Mouse (Mus musculus): ENCODE measurements around the gene Tbc1d9b. TPM values are rescaled to one million over a fixed set of nuclear protein-coding genes. Genes with fewer than 3 reads are reported as not detected.

The Tbc1d9b gene
- polyA plus RNA-seq, 1 experiment from 2014 or later = 30.2 TPM

DNA sequence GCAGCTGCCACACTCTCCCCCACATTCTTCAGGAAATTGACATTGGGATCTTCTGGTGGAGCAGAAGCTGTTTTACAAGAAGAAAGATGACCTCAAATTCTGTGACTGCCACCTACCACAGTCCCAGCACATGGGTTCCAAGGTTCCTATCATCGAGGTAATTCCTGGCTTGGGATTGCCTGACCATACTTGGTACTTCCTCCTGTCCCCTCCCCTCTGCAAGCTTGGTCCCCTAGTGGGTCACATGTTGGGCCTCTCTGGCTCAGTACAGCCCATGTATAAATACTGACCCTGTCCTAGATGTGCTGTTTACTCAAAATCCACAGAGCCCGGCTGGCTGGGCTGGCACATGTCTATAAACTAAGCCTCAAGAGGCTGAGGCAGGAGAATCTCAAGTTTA is 74.8 kb downstream of the Tbc1d9b start:
- H3K27ac ChIP-seq = no peak overlapping the region
- ATAC-seq = no peak
- H3K27me3 ChIP-seq = no peaks in the 10 kb centered on the region
- WGBS = 91% methylated on average over 2 of the region's 2 CpGs
- peaks cover 68% of the 10 kb centered on the region for H3K36me3 ChIP-seq (ENCODE audit: poor library complexity, severe bottlenecking)
- H3K4me1 ChIP-seq = peaks cover 14% of the 10 kb centered on the region
- no peak overlapping the region for H3K9ac ChIP-seq
- H3K4me3 ChIP-seq = no peak overlapping the region
- H3K9me3 ChIP-seq (replicated peaks) = no peaks in the 10 kb centered on the region
- H3K4me2 ChIP-seq = no peak overlapping the region

DNA sequence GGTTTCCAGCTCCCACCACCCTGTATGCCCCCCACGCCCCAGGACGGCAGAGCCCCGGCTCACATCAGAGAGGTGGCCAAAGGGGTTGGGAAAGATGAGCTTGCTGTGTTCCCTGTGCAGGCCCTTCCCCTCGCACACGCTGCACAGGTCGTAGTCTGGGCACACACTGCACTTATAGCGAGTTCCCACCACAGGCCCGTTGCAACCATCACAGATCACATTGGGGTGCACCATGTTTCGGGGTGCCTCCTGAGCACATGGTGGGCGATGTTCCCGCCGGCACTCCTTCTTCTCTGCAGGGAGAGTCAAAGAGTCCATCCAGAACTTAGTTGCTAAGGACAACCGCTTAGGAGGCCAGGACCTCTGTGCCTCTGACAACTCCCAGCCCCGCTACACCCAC is 76.1 kb downstream of the Tbc1d9b start:
- H3K4me3 ChIP-seq = no peak overlapping the region
- no peak overlapping the region for H3K4me2 ChIP-seq
- no peak for ATAC-seq
- no peaks in the 10 kb centered on the region for H3K9me3 ChIP-seq (replicated peaks)
- no peak overlapping the region for H3K27ac ChIP-seq
- peaks cover 16% of the 10 kb centered on the region for H3K4me1 ChIP-seq
- H3K9ac ChIP-seq = no peak overlapping the region
- WGBS = 96% methylated on average over 14 of the region's 14 CpGs
- H3K36me3 ChIP-seq (ENCODE audit: poor library complexity, severe bottlenecking) = peaks cover 55% of the 10 kb centered on the region
- no peaks in the 10 kb centered on the region for H3K27me3 ChIP-seq

DNA sequence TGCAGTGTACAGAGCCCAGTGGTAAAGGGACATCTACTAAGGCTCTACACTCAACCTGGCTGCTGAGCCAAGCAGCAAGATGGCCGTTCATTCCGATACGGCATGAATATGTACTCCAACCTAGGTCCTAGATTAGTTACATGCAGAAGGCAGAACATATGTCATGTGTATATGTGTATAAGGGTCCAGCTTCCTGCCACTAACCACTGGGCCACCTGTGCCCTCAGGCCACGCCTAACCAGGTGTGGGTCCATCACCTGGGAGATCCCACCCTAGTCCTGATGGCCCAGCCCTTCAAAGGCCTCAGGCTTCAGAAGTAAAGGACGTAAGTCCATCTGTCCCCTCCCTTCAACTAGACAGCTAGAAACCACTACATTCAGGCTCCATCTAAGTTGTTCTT is 76.8 kb downstream of the Tbc1d9b start:
- ATAC-seq = no peak
- Histone ChIP-seq H3K9me3 (replicated peaks) (no peaks in the 10 kb centered on the region), H3K27ac (no peak overlapping the region), H3K4me1 (peaks cover 20% of the 10 kb centered on the region), H3K36me3 (ENCODE audit: poor library complexity, severe bottlenecking) (peaks cover 48% of the 10 kb centered on the region), H3K27me3 (no peaks in the 10 kb centered on the region), H3K9ac (no peak overlapping the region), H3K4me3 (no peak overlapping the region), H3K4me2 (no peak overlapping the region)
- 96% methylated on average over 5 of the region's 5 CpGs for WGBS

DNA sequence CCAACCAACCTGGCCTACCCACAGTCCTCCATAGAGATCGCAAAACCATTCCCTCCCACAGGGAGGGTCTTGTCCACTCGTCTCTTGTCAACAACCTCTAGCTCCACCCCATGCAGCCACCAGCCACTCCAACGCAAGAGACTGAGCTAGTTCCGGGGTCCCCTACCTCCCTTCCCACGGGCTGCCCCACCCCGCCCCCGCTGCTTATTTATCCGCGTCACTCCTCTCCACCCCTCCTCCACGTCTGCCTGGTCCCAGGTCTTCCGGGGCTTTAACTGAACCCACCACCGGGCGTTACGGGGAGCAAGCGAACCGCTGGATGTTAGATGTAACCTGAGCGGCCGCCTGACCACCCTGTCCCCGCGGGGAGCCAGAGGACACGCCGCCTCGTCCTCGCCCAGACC is 78.9 kb downstream of the Tbc1d9b start:
- Histone ChIP-seq H3K27me3 (no peaks in the 10 kb centered on the region), H3K36me3 (ENCODE audit: poor library complexity, severe bottlenecking) (peaks cover 29% of the 10 kb centered on the region), H3K4me1 (peaks cover 20% of the 10 kb centered on the region), H3K27ac (peak overlapping the region; percentile 97), H3K9ac (peak overlapping the region; percentile 91), H3K4me2 (peak overlapping the region; percentile 68), H3K9me3 (replicated peaks) (no peaks in the 10 kb centered on the region), H3K4me3 (peak overlapping the region; percentile 93)
- ATAC-seq = peak; percentile 97
- WGBS = under 1% methylated on average over 24 of the region's 24 CpGs

DNA sequence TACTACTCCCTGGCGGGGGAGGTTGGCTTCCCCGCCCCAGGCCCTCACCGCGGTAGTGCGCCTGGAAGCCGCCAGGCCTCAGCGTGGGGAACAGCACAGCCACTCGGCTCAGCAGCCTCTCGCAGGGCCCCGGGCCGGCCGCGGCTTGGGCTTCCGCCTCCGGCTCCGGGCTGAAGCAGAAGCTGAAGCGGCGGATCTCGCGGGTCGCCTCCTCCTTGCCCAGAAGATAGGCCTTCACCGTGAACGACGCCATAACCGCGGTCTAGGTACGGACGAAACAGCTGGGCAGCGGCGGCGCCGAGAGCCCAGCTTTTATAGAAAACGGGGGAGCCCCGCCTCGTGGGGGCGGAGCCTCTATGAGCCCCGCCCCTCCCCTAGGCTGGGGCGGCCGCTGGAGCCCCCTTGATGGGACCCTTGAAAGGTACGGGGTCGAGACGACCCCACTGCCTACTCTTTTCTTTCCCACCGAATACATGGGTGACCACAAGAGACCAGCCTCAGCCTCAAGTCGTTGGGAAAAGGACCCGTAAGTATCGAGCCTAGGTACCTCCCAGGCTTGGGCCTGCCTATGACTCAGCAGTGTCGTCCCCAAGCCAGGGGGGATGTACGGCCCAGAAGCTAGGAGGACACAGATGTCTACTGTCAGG is 79.4 kb downstream of the Tbc1d9b start, which contains the start of the genes Sqstm1 and Mgat4b:
Sqstm1 (minus strand) TSS at position 323 of the 647 bp plus-strand sequence.
Mgat4b (plus strand) TSS at position 386 of the 647 bp plus-strand sequence.
- H3K36me3 ChIP-seq (ENCODE audit: poor library complexity, severe bottlenecking) = peaks cover 24% of the 10 kb centered on the region
- H3K4me1 ChIP-seq = peaks cover 24% of the 10 kb centered on the region
- peak within 1 kb of the TSS; percentile 97 for H3K27ac ChIP-seq
- H3K9me3 ChIP-seq (replicated peaks) = no peaks in the 10 kb centered on the region
- peak within 1 kb of the TSS; percentile 91 for H3K9ac ChIP-seq
- H3K27me3 ChIP-seq = no peaks in the 10 kb centered on the region
- H3K4me2 ChIP-seq = peak within 1 kb of the TSS; percentile 68
- WGBS = 1% methylated on average over 48 of the region's 48 CpGs
- ATAC-seq = peak; percentile 79
- H3K4me3 ChIP-seq = peak within 1 kb of the TSS; percentile 93

DNA sequence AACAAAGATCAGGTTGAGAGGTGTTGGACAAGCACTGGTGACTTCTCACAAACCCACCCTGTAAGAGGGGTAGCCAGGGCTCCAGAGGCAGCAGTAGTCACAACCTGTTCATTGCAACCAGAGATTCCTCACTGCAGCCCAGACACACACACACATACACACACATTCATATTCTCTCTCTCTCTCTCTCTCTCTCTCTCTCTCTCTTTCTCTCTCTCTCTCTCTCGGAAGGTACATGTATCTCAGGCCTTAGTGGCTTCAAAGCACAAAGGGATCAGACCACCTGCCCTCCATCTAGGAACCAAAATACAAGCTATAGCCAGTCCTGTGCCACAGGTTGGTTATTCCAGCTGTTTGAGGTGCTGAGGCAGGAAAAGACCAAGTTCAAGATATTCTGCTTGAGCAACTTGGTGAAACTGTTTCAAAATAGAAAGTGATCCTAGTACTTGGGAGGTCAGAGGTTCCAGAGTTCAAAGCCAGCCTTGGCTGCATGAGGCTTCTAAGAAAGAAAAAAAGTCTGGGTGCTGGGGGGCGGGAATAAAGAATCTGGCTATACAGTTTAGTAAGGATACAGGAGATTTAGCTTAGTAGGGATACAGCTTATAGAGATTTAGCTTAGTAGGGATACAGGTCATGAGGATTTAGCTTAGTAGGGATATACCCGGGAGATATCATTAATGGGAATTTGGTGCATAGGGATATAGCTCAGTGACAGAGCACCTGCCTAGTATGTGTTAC is 80.3 kb downstream of the Tbc1d9b start:
- Histone ChIP-seq H3K9ac (no peak overlapping the region), H3K4me3 (peak overlapping the region; percentile 93), H3K4me2 (peak overlapping the region; percentile 68), H3K27ac (0 out of 2 replicates have a peak overlapping the region, but pooled peaks have one; percentile 97), H3K4me1 (peaks cover 33% of the 10 kb centered on the region), H3K36me3 (ENCODE audit: poor library complexity, severe bottlenecking) (peaks cover 15% of the 10 kb centered on the region), H3K27me3 (no peaks in the 10 kb centered on the region), H3K9me3 (replicated peaks) (no peaks in the 10 kb centered on the region)
- WGBS = 87% methylated on average over 3 of the region's 3 CpGs
- ATAC-seq = no peak

DNA sequence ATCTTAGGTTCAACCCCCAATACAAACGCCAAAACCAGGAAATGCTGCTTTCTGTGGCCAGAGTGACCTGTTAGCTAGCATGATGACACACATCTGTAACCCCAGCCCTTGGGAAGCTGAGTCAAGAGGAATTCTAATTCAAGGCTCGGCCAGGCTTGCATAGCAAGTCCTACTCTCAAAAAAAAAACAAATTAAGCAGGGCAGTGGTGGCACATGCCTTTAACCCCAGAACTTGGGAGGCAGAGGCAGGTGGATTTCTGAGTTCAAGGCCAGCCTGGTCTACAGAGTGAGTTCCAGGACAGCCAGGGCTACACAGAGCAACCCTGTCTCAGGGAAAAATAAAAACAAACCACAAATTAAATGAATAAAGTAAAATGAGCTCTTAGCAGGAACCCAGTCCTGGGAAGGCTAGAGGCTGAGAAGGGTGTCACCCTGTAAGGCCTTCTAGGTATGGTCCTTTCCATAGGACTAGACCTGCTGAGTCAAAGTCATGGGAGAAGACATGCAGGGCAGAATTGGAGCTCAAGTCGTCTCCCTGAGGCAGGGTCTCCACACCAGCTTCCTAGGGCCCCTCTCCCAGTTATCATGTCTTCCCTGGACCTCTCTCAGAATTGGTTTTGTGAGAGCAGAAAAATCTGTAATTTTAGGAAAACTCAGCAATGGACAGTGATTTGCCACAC is 81.0 kb downstream of the Tbc1d9b start:
- Histone ChIP-seq H3K4me2 (no peak overlapping the region), H3K9me3 (replicated peaks) (no peaks in the 10 kb centered on the region), H3K27me3 (no peaks in the 10 kb centered on the region), H3K27ac (no peak overlapping the region), H3K4me1 (peaks cover 34% of the 10 kb centered on the region), H3K9ac (no peak overlapping the region), H3K36me3 (ENCODE audit: poor library complexity, severe bottlenecking) (peaks cover 8% of the 10 kb centered on the region), H3K4me3 (no peak overlapping the region)
- 78% methylated on average over 3 of the region's 3 CpGs for whole genome bisulfite sequencing
- no peak for ATAC-seq

DNA sequence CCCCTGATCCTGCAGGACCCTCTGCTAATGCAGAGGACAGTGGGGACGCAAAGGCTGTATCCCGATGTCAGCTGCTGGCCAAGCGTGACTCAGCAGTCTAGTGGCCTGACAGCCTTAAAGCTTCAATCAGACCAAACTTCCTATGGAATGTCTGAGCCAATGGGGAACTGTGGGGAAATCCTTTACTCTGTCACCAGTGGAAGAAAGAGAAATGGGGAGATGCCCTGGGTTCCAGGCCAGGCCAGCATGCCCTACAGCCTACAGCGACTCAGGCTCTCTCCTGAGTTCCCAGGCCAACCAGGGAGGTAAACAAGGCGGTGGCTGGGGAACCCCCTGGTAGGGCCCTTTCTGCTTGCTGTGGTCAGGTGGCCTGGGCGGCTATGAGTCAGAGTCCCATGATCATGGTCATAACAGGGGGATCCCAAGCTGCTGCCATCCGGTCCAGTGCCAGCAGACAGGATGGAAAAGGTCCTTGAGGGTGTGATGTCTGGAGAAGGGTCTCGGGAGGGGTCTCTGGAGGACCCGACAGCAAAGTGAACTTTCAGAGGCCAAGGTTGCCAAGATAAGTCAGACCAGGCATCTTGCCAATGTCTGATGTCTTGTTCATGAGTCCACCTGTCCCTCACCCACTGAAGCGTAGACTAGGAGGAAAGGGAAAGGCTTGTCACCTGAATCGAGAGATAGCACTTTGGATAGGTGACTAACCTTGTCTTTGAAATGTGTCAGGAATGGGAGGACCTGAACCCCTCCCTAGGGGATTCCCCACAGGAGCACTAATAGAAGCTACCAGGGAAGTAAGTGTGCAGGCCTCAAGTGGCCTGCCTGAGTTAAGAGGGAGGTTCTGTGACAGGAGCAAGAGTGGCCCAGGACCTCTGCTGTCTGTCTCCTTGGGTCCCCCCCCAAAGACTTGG is 81.9 kb downstream of the Tbc1d9b start:
- ATAC-seq = no peak
- Histone ChIP-seq H3K36me3 (ENCODE audit: poor library complexity, severe bottlenecking) (no peaks in the 10 kb centered on the region), H3K27ac (no peak overlapping the region), H3K4me1 (peaks cover 34% of the 10 kb centered on the region), H3K9ac (no peak overlapping the region), H3K9me3 (replicated peaks) (no peaks in the 10 kb centered on the region), H3K27me3 (no peaks in the 10 kb centered on the region), H3K4me2 (no peak overlapping the region), H3K4me3 (no peak overlapping the region)
- 66% methylated on average over 11 of the region's 11 CpGs for WGBS

DNA sequence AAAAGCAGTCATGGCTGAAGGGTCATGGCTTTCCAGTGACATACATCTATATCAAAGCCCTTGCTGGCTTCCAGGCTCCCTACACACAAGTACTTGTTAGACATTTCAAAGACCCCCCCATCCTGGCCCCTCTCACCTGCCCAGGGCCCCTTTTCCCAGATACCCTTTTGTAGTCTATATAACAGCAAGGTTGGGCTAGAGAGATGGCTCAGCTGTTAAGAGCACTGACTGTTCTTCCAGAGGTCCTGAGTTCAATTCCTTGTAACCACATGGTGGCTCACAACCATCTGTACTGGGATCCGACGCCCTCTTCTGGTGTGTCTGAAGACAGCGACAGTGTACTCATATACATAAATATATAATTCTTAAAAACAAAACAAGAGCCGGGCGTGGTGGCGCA is 83.4 kb downstream of the Tbc1d9b start:
- Histone ChIP-seq H3K9me3 (replicated peaks) (no peaks in the 10 kb centered on the region), H3K27ac (no peak overlapping the region), H3K4me3 (no peak overlapping the region), H3K27me3 (no peaks in the 10 kb centered on the region), H3K4me2 (no peak overlapping the region), H3K9ac (no peak overlapping the region), H3K4me1 (peaks cover 24% of the 10 kb centered on the region; the same call in 1 of the 2 replicates), H3K36me3 (ENCODE audit: poor library complexity, severe bottlenecking) (no peaks in the 10 kb centered on the region)
- 89% methylated on average over 6 of the region's 6 CpGs for WGBS
- ATAC-seq = no peak

DNA sequence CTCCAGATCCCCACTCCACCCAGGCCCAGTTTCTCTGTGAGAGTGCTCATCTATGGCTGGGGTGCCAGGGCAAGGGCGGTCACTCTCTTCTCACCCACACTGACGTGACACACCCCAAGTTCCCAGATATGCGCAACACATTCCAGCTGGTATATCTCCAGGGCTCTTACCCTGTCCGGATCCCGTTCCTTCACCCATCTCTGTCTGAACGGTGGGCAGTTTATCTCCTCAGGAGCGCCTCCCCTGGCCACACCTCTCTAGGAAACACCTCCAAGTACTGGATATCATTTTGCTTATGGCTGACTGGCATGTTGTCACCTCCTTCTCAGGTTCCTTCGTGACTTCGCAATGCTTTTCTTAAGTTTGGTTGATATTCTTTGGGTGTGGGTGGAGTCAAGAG is 84.4 kb downstream of the Tbc1d9b start:
- Histone ChIP-seq H3K4me2 (no peak overlapping the region), H3K4me1 (peaks cover 23% of the 10 kb centered on the region; the same call in 1 of the 2 replicates), H3K9ac (0 out of 2 replicates have a peak overlapping the region, but pooled peaks have one; percentile 3), H3K27ac (no peak overlapping the region; the same call in 1 of the 2 replicates), H3K27me3 (no peaks in the 10 kb centered on the region), H3K4me3 (no peak overlapping the region), H3K36me3 (ENCODE audit: poor library complexity, severe bottlenecking) (no peaks in the 10 kb centered on the region), H3K9me3 (replicated peaks) (no peaks in the 10 kb centered on the region)
- WGBS = 22% methylated on average over 9 of the region's 9 CpGs
- no peak for ATAC-seq

DNA sequence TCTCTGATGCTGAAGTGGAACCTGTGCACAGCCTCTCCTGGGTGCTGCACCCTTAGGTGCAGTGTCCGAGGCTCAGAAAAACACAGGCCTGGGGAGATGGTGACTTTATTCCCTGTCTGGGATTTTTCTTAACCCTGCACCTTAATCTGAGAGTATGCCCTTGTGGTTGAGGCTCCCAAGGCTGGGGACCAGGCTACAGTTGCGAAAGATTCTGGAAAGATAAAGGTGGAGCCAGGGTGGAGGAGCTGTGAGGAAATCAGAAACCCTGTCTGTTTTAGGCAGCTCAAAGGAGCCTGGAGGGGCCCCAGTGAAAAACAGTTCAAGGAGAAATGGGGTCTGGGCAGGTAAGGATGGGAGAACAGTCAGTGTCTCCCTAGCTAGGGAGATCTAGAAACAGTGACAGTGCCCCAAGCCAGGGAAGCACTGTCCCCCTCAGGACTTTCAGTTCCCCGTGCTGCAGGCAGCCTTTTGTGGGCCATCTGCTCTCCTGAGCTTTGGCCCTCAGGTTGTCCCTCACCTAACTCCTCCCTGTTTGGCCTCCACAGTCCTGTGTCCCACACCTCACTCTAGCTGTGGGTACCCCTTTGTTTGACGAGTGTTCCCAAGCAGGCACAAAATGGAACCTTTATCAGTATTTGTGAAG is 85.6 kb downstream of the Tbc1d9b start:
- no peaks in the 10 kb centered on the region for H3K27me3 ChIP-seq
- no peak overlapping the region for H3K27ac ChIP-seq
- H3K4me3 ChIP-seq = no peak overlapping the region
- no peaks in the 10 kb centered on the region for H3K36me3 ChIP-seq (ENCODE audit: poor library complexity, severe bottlenecking)
- ATAC-seq = no peak
- no peaks in the 10 kb centered on the region for H3K9me3 ChIP-seq (replicated peaks)
- H3K4me2 ChIP-seq = no peak overlapping the region
- no peak overlapping the region for H3K9ac ChIP-seq
- WGBS = 72% methylated on average over 4 of the region's 4 CpGs
- H3K4me1 ChIP-seq = peaks cover 18% of the 10 kb centered on the region; the same call in 1 of the 2 replicates
